Mouse (Mus musculus) embryonic facial prominence, embryonic 11.5 days (tissue): ENCODE data around the gene Rab19. TPM values are rescaled to one million over a fixed set of nuclear protein-coding genes. Genes with fewer than 3 reads are reported as not detected.
"Not testable (repeated sequence)": the region's sequence is repeated elsewhere in the genome, so short reads cannot be mapped to it uniquely, and the experiment has no call there.

Experiments used
- ATAC-seq: fragments of 200-750 bp; cut with Nextera tagmentation; replicated peaks from 2 replicates; pipeline ENCODE4 v1.8.0; 2017; ENCODE audit warnings: low read depth; ENCODE audit not compliant: insufficient number of reproducible peaks, low FRiP score, low TSS enrichment
- DNase-seq: peaks from one replicate; pipeline ENCODE4 v3.0.0-alpha.2; 2015; ENCODE audit warnings: low spot score
- H3K27ac ChIP-seq: fragments of 300-500 bp; sonication (generic); replicated peaks from 2 replicates; pipeline ENCODE4 v1.5.1; 2014; ENCODE audit warnings: mild to moderate bottlenecking, low read depth, low read length, control low read depth
- H3K27me3 ChIP-seq: fragments of 300-500 bp; sonication (generic); 2 replicates; pipeline ENCODE4 v1.6.1; 2014; ENCODE audit warnings: mild to moderate bottlenecking, low read length, moderate library complexity, mixed read lengths; ENCODE audit not compliant: control insufficient read depth, insufficient read depth
- H3K36me3 ChIP-seq: fragments of 300-500 bp; sonication (generic); replicated peaks from 2 replicates; pipeline ENCODE4 v1.6.1; 2014; ENCODE audit warnings: low read depth, mild to moderate bottlenecking, low read length, moderate library complexity, mixed read lengths; ENCODE audit not compliant: control insufficient read depth, insufficient read depth
- H3K4me1 ChIP-seq: fragments of 300-500 bp; sonication (generic); 2 replicates; pipeline ENCODE4 v1.6.1; 2014; ENCODE audit warnings: low read length, mixed read lengths; ENCODE audit not compliant: control insufficient read depth, insufficient read depth
- H3K4me2 ChIP-seq: fragments of 300-500 bp; sonication (generic); 2 replicates; pipeline ENCODE4 v1.6.1; 2014; ENCODE audit warnings: low read depth, mild to moderate bottlenecking, control low read depth, low read length, moderate library complexity
- H3K4me3 ChIP-seq: fragments of 300-500 bp; sonication (generic); 2 replicates; pipeline ENCODE4 v1.5.1; 2014; ENCODE audit warnings: low read depth, low read length, control low read depth
- H3K9ac ChIP-seq: fragments of 300-500 bp; sonication (generic); replicated peaks from 2 replicates; pipeline ENCODE4 v1.6.1; 2014; ENCODE audit warnings: mild to moderate bottlenecking, control low read depth, low read length
- H3K9me3 ChIP-seq: fragments of 300-500 bp; sonication (generic); replicated peaks from 2 replicates; pipeline ENCODE4 v1.6.1; 2016; ENCODE audit warnings: mild to moderate bottlenecking, low read length, inconsistent platforms, mixed read lengths; ENCODE audit not compliant: control insufficient read depth
- WGBS: fragments of 180-500 bp; shearing (Covaris S2); extraction: QIAGEN DNeasy Blood & Tissue Kit; methylation state at CpG from one replicate; pipeline ENCODE4 v1.1.7; 2014; 5-methylcytosine and 5-hydroxymethylcytosine counted together
- polyA plus RNA-seq: library from polyadenylated mRNA; unstranded; fragments of >200 nt; fragmentation: Nextera tagmentation; extraction: Ambion mirVana; gene quantifications from 2 replicates; pipeline ENCODE4 v1.2.1, GENCODE M21; 2014

Gene Rab19
- polyA plus RNA-seq, 1 experiment from 2014 or later = 1.1 TPM

- H3K27ac ChIP-seq = no peak overlapping the region
- H3K36me3 ChIP-seq = no peaks in the 10 kb centered on the region; the same call in 1 of the 2 replicates
- H3K4me2 ChIP-seq = no peak overlapping the region
- ATAC-seq (no peak), DNase-seq (no peak)
- WGBS = 73% methylated on average over 4 of the region's 4 CpGs
- H3K9ac ChIP-seq = no peak overlapping the region
- no peaks in the 10 kb centered on the region for H3K9me3 ChIP-seq
- H3K4me3 ChIP-seq = no peak overlapping the region
- H3K27me3 ChIP-seq = no peaks in the 10 kb centered on the region
- H3K4me1 ChIP-seq = no peaks in the 10 kb centered on the region; the same call in 1 of the 2 replicates
Observed at GRCm38 (mm10) chr6:39373301-39373955, 7.5 kb upstream of the Rab19 start.

GRCm38 (mm10) chr6:39376775-39377174, 4.2 kb upstream of the Rab19 start:
- Histone ChIP-seq H3K4me1 (no peaks in the 10 kb centered on the region; the same call in 1 of the 2 replicates), H3K27ac (no peak overlapping the region), H3K9me3 (no peaks in the 10 kb centered on the region), H3K27me3 (no peaks in the 10 kb centered on the region), H3K4me3 (peak overlapping the region; percentile 78), H3K36me3 (no peaks in the 10 kb centered on the region; the same call in 1 of the 2 replicates), H3K9ac (peak overlapping the region; percentile 83), H3K4me2 (peak overlapping the region; percentile 84)
- DNase-seq (no peak), ATAC-seq (no peak)
- whole genome bisulfite sequencing = 20% methylated on average over 9 of the region's 9 CpGs

DNA sequence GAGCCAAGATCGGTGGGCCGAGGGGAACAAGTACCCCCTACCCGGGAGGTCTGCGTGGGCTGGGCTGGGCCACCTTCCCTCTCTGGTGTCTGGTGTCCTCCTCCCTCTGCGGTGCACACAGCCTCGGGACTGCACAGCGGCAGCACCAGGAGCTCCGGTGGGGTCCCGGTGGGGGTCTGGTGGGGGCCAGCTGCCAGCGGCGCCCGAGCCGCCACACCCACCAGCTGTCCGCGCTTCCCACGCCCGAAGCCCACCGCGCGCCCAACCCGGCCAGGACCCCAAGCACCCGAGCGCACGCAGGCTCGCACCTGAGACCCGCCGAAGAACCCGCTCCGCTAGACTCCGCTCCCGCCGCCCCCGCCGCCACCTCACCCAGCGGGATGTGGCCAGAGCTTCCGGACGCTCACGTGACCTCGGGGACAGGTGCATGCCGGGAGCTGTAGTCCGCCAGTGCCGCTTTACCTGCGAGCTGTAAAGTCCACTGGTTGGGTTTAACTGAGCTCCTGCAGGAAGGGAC, 3.6 kb upstream of the Rab19 start, which contains the start of gene Slc37a3:
Slc37a3 (minus strand) TSS at position 365 of the 517 bp plus-strand sequence.
- H3K36me3 ChIP-seq = no peaks in the 10 kb centered on the region; the same call in 1 of the 2 replicates
- 0% methylated on average over 43 of the region's 43 CpGs for WGBS
- H3K4me3 ChIP-seq = peak within 1 kb of the TSS; percentile 78
- DNase-seq (peak; percentile 91), ATAC-seq (peak; percentile 86)
- peak within 1 kb of the TSS; percentile 84 for H3K4me2 ChIP-seq
- peak within 1 kb of the TSS; percentile 83 for H3K9ac ChIP-seq
- no peak within 1 kb of the TSS for H3K27ac ChIP-seq
- H3K27me3 ChIP-seq = no peaks in the 10 kb centered on the region
- H3K9me3 ChIP-seq = no peaks in the 10 kb centered on the region
- no peaks in the 10 kb centered on the region; the same call in 1 of the 2 replicates for H3K4me1 ChIP-seq

- not testable (repeated sequence) for H3K27ac ChIP-seq, H3K9ac ChIP-seq, H3K9me3 ChIP-seq, H3K36me3 ChIP-seq, ATAC-seq, H3K4me2 ChIP-seq, H3K4me1 ChIP-seq, DNase-seq, H3K27me3 ChIP-seq, H3K4me3 ChIP-seq
- 77% methylated on average over 13 of the region's 13 CpGs for WGBS
Observed at GRCm38 (mm10) chr6:39378161-39378835, 2.7 kb upstream of the Rab19 start.

DNA sequence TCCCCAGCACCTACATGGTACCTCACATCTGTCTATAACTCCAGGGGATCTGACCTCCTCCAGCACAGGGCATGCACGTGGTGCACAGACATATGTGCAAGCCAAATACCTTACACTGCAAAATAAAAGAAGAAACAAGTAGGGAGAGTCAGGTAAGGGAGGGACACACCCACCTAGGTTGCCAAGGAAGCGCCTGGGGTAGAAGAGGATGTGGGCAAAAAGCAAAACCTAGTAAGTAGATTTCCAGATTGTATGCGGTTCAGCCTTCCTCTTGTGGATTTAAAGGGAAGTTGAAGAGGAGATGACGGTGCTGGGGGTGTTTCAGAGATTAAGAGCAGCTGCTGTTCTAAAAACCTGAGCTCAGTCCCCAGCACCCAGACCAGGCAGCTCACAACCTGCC, 1.8 kb upstream of the Rab19 start:
- Histone ChIP-seq H3K4me1 (no peaks in the 10 kb centered on the region; the same call in 1 of the 2 replicates), H3K36me3 (no peaks in the 10 kb centered on the region), H3K27me3 (no peaks in the 10 kb centered on the region), H3K27ac (no peak overlapping the region), H3K9ac (no peak overlapping the region), H3K9me3 (no peaks in the 10 kb centered on the region), H3K4me2 (no peak overlapping the region), H3K4me3 (no peak overlapping the region)
- 59% methylated on average over 4 of the region's 4 CpGs for WGBS
- DNase-seq (no peak), ATAC-seq (no peak)

- H3K4me1 ChIP-seq = no peaks in the 10 kb centered on the region; the same call in 1 of the 2 replicates
- H3K27me3 ChIP-seq = no peaks in the 10 kb centered on the region
- no peak overlapping the region for H3K4me3 ChIP-seq
- no peak overlapping the region for H3K9ac ChIP-seq
- no peaks in the 10 kb centered on the region for H3K36me3 ChIP-seq
- no peak overlapping the region for H3K27ac ChIP-seq
- H3K4me2 ChIP-seq = no peak overlapping the region
- ATAC-seq = no peak
- WGBS = 74% methylated on average over 8 of the region's 8 CpGs
- DNase-seq = no peak
- no peaks in the 10 kb centered on the region for H3K9me3 ChIP-seq
Observed at GRCm38 (mm10) chr6:39379749-39380148, 1.2 kb upstream of the Rab19 start.

GRCm38 (mm10) chr6:39380276-39380675, 699 bp upstream of the Rab19 start:
- Histone ChIP-seq H3K9ac (no peak overlapping the region), H3K4me1 (no peaks in the 10 kb centered on the region; the same call in 1 of the 2 replicates), H3K36me3 (no peaks in the 10 kb centered on the region), H3K4me3 (no peak overlapping the region), H3K27ac (no peak overlapping the region), H3K9me3 (no peaks in the 10 kb centered on the region), H3K27me3 (no peaks in the 10 kb centered on the region), H3K4me2 (no peak overlapping the region)
- DNase-seq (no peak), ATAC-seq (no peak)
- 86% methylated on average over 3 of the region's 3 CpGs for WGBS

GRCm38 (mm10) chr6:39389988-39390387, 9.0 kb downstream of the Rab19 start:
- no peaks in the 10 kb centered on the region for H3K36me3 ChIP-seq
- H3K4me3 ChIP-seq = no peak overlapping the region
- DNase-seq (no peak), ATAC-seq (no peak)
- H3K9me3 ChIP-seq = no peaks in the 10 kb centered on the region
- no peak overlapping the region for H3K9ac ChIP-seq
- H3K4me2 ChIP-seq = no peak overlapping the region
- no peaks in the 10 kb centered on the region for H3K4me1 ChIP-seq
- no peak overlapping the region for H3K27ac ChIP-seq
- WGBS = 88% methylated on average over 2 of the region's 2 CpGs
- no peaks in the 10 kb centered on the region for H3K27me3 ChIP-seq
